Mouse (Mus musculus): ENCODE data around the gene Hnrnpul2. TPM values are rescaled to one million over a fixed set of nuclear protein-coding genes. Genes with fewer than 3 reads are reported as not detected.

The Hnrnpul2 gene
- 42.1 TPM for polyA plus RNA-seq (2012; fragmentation: generic; extraction: Trizol)

- Histone ChIP-seq H3K36me3 (ENCODE audit: control insufficient read depth, insufficient read depth) (peaks cover 30% of the 10 kb centered on the region), H3K27me3 (ENCODE audit: control insufficient read depth, insufficient read depth, insufficient read length) (no peaks in the 10 kb centered on the region), H3ac (ENCODE audit: control insufficient read depth, insufficient read length) (peak within 1 kb of the TSS; percentile 84), H3K4me2 (ENCODE audit: low read depth) (peak within 1 kb of the TSS; percentile 91), H3K4me3 (peak within 1 kb of the TSS; percentile 96), H3K79me2 (ENCODE audit: control insufficient read depth, insufficient read depth) (peaks cover 81% of the 10 kb centered on the region)
- TF ChIP-seq MYOG (IDR thresholded peaks at IDR 0.05; ENCODE audit: control insufficient read depth in 1 of 3, insufficient read depth in 1 of 3, insufficient read length in 2 of 3, low read depth in 2 of 3): peak in 2 of 3 experiments; percentile 1 to 23
- no peak for TF ChIP-seq MYOD1 (IDR thresholded peaks at IDR 0.05; ENCODE audit: control insufficient read depth in 1 of 3, insufficient read length in 2 of 3, low read depth in 2 of 3)
- TF ChIP-seq POLR2AphosphoS2 (IDR thresholded peaks at IDR 0.05; ENCODE audit: insufficient read length, low read depth): peak; percentile 87
- TF ChIP-seq POLR2A (IDR thresholded peaks at IDR 0.05; ENCODE audit: insufficient read length, low read depth): peak; percentile 92
- no peak for TF ChIP-seq CEBPB (IDR thresholded peaks at IDR 0.05; ENCODE audit: insufficient read depth, poor library complexity, severe bottlenecking)
Measured at GRCm38 (mm10) chr19:8819596-8820423, at the start of gene Hnrnpul2. TSS of gene Hnrnpul2 (plus strand) at chr19:8820010.

GRCm38 (mm10) chr19:8770567-8771270 lies 49.1 kb upstream of the Hnrnpul2 start, which contains the start of gene Tmem223:
TSS of gene Tmem223 (plus strand) at chr19:8770996.
- no peaks in the 10 kb centered on the region for H3K27me3 ChIP-seq (ENCODE audit: control insufficient read depth, insufficient read depth, insufficient read length)
- peaks cover 18% of the 10 kb centered on the region for H3K79me2 ChIP-seq (ENCODE audit: control insufficient read depth, insufficient read depth)
- H3K4me3 ChIP-seq: peak within 1 kb of the TSS; percentile 56
- H3ac ChIP-seq (ENCODE audit: control insufficient read depth, insufficient read length): peak within 1 kb of the TSS; percentile 10
- H3K4me2 ChIP-seq (ENCODE audit: low read depth): peak within 1 kb of the TSS; percentile 70
- TF ChIP-seq SRF (IDR thresholded peaks at IDR 0.05; ENCODE audit: control insufficient read depth, insufficient read length, low read depth) (no peak), USF1 (IDR thresholded peaks at IDR 0.05; ENCODE audit: low read depth) (no peak), TCF12 (IDR thresholded peaks at IDR 0.05; ENCODE audit: insufficient read depth, poor library complexity, severe bottlenecking) (no peak), POLR2AphosphoS2 (IDR thresholded peaks at IDR 0.05; ENCODE audit: insufficient read length, low read depth) (peak; percentile 89), POLR2A (IDR thresholded peaks at IDR 0.05; ENCODE audit: insufficient read length, low read depth) (peak; percentile 72), TCF3 (IDR thresholded peaks at IDR 0.05; ENCODE audit: insufficient read length, low read depth) (no peak)
- peaks cover 42% of the 10 kb centered on the region for H3K36me3 ChIP-seq (ENCODE audit: control insufficient read depth, insufficient read depth)

- Histone ChIP-seq H3K4me3 (peak overlapping the region; percentile 66), H3K36me3 (ENCODE audit: control insufficient read depth, insufficient read depth) (peaks cover 26% of the 10 kb centered on the region), H3K79me2 (ENCODE audit: control insufficient read depth, insufficient read depth) (peaks cover 18% of the 10 kb centered on the region), H3K27me3 (ENCODE audit: control insufficient read depth, insufficient read depth, insufficient read length) (no peaks in the 10 kb centered on the region), H3K4me2 (ENCODE audit: low read depth) (peak overlapping the region; percentile 69), H3ac (ENCODE audit: control insufficient read depth, insufficient read length) (no peak overlapping the region)
- TF ChIP-seq MYOG (IDR thresholded peaks at IDR 0.05; ENCODE audit: control insufficient read depth in 1 of 3, insufficient read depth in 1 of 3, insufficient read length in 2 of 3, low read depth in 2 of 3): no peak
- no peak for TF ChIP-seq TCF3 (IDR thresholded peaks at IDR 0.05; ENCODE audit: insufficient read length, low read depth)
- no peak for TF ChIP-seq POLR2A (IDR thresholded peaks at IDR 0.05; ENCODE audit: insufficient read length, low read depth)
- no peak for TF ChIP-seq SRF (IDR thresholded peaks at IDR 0.05; ENCODE audit: control insufficient read depth, insufficient read length, low read depth)
- TF ChIP-seq USF1 (IDR thresholded peaks at IDR 0.05; ENCODE audit: low read depth): no peak
- TF ChIP-seq CEBPB (IDR thresholded peaks at IDR 0.05; ENCODE audit: insufficient read depth, poor library complexity, severe bottlenecking): no peak
- no peak for TF ChIP-seq MYOD1 (IDR thresholded peaks at IDR 0.05; ENCODE audit: control insufficient read depth in 1 of 3, insufficient read length in 2 of 3, low read depth in 2 of 3)
- TF ChIP-seq POLR2AphosphoS2 (IDR thresholded peaks at IDR 0.05; ENCODE audit: insufficient read length, low read depth): no peak
- TF ChIP-seq REST (IDR thresholded peaks at IDR 0.05; ENCODE audit: insufficient read depth, insufficient read length): no peak
- TF ChIP-seq TCF12 (IDR thresholded peaks at IDR 0.05; ENCODE audit: insufficient read depth, poor library complexity, severe bottlenecking): no peak
- TF ChIP-seq MAX (IDR thresholded peaks at IDR 0.05; ENCODE audit: low read depth): no peak
- TF ChIP-seq E2F4 (IDR thresholded peaks at IDR 0.05; ENCODE audit: insufficient read depth): no peak
Measured at GRCm38 (mm10) chr19:8772996-8773395, 46.8 kb upstream of the Hnrnpul2 start.

- peaks cover 18% of the 10 kb centered on the region for H3K79me2 ChIP-seq (ENCODE audit: control insufficient read depth, insufficient read depth)
- H3K4me3 ChIP-seq: peak overlapping the region; percentile 66
- no peaks in the 10 kb centered on the region for H3K27me3 ChIP-seq (ENCODE audit: control insufficient read depth, insufficient read depth, insufficient read length)
- peak overlapping the region; percentile 69 for H3K4me2 ChIP-seq (ENCODE audit: low read depth)
- no peak for TF ChIP-seq USF1 (IDR thresholded peaks at IDR 0.05; ENCODE audit: low read depth)
- TF ChIP-seq TCF3 (IDR thresholded peaks at IDR 0.05; ENCODE audit: insufficient read length, low read depth): no peak
- no peak for TF ChIP-seq MYOG (IDR thresholded peaks at IDR 0.05; ENCODE audit: control insufficient read depth in 1 of 3, insufficient read depth in 1 of 3, insufficient read length in 2 of 3, low read depth in 2 of 3)
- no peak for TF ChIP-seq SRF (IDR thresholded peaks at IDR 0.05; ENCODE audit: control insufficient read depth, insufficient read length, low read depth)
- TF ChIP-seq CEBPB (IDR thresholded peaks at IDR 0.05; ENCODE audit: insufficient read depth, poor library complexity, severe bottlenecking): no peak
- peak; percentile 75 for TF ChIP-seq POLR2AphosphoS2 (IDR thresholded peaks at IDR 0.05; ENCODE audit: insufficient read length, low read depth)
- TF ChIP-seq TCF12 (IDR thresholded peaks at IDR 0.05; ENCODE audit: insufficient read depth, poor library complexity, severe bottlenecking): no peak
- TF ChIP-seq REST (IDR thresholded peaks at IDR 0.05; ENCODE audit: insufficient read depth, insufficient read length): no peak
- peak overlapping the region; percentile 93 for H3ac ChIP-seq (ENCODE audit: control insufficient read depth, insufficient read length)
- peaks cover 22% of the 10 kb centered on the region for H3K36me3 ChIP-seq (ENCODE audit: control insufficient read depth, insufficient read depth)
Measured at GRCm38 (mm10) chr19:8773409-8773808, 46.4 kb upstream of the Hnrnpul2 start.

All from myocyte (in vitro differentiated cells).